Mouse (Mus musculus): Measurements from ENCODE around the gene 1700042G07Rik. TPM values are rescaled to one million over a fixed set of nuclear protein-coding genes. Genes with fewer than 3 reads are reported as not detected.
A peak's percentile ranks its signal among the peaks of the same experiment; 100 is the strongest.

The 1700042G07Rik gene
- total RNA-seq, 1 experiment from 2014 or later = not detected

DNA sequence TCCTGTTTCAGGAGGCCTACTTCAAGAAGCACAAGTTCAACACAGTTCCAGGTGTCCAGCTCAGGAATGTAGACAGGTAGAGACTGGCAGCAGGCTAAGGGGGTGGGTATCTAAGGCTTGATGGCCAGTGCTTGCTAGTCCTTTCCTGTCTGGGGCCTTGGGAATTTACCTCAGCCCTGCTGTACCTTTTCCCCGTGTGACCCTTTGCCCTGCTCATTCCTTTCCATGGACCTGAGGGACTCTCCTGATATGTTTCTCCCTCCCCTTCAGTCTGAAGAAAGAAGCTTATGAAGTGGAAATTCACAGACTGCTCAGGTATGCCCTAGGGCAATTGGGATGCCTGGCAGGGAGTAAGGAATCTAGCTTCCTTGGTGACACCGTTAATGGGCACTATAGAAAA lies 15.3 kb upstream of the 1700042G07Rik start:
- no peak for ATAC-seq (replicated peaks; ENCODE audit: insufficient number of reproducible peaks, low FRiP score, low TSS enrichment, poor library complexity, severe bottlenecking)

DNA sequence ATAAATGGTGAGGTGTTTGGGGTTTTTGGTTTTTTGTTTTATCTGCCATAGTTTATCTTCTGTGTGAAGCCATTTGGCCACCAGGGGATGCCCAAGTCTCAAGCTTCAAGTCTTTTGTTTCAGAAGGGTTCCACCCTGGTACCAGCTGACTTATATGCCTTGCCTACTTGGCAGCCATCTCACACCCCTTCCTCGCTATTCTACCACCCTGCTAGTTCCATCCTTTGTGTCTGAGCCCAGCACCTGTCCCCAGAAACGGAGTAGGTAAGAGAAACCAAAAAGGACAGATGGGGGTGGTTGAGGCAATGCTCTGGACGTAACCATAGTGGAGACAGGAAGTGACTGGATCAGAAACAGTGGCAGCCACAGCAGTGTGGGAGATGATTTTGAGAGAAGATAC lies 13.3 kb upstream of the 1700042G07Rik start:
- no peak for ATAC-seq (replicated peaks; ENCODE audit: insufficient number of reproducible peaks, low FRiP score, low TSS enrichment, poor library complexity, severe bottlenecking)

DNA sequence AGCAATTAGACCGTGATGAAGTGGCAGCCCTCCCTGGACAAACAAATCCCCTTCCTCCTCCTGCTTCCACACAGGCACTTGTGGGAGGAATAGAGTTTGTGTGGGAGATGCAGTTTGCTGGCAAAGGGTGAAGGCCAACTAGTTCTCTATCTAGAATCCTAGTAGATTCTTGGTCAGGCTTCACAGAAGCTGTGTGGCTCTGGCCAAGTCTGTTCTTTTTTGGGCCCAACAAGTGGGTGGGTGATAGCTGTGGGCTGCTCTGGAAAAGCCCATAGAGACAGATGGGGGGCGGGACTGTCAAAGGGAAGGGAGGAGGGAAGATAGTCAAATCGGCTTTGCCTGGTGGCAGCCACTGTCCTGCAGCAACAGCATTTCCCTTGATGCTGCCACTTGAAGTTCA lies 12.4 kb upstream of the 1700042G07Rik start:
- ATAC-seq (replicated peaks; ENCODE audit: insufficient number of reproducible peaks, low FRiP score, low TSS enrichment, poor library complexity, severe bottlenecking) = no peak

DNA sequence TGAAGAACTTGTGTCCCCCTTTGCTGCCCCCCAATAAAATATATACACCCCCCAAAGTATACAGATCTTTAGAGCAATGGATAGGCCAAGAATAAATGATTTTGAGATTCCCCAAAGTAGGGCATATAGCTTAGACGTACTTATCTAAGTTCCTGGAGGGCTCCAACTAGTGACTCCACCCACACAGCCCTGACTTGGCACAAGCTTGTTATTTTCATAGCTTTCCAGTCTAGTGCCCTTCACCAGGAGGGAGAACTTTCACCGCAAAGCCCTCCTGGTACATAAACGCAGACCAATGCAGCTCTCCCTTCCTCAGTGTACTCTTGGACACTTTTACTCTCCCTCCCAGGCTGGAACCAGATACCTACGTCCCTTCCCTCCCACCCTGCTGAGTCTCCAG lies 11.0 kb upstream of the 1700042G07Rik start:
- ATAC-seq (replicated peaks; ENCODE audit: insufficient number of reproducible peaks, low FRiP score, low TSS enrichment, poor library complexity, severe bottlenecking) = no peak

DNA sequence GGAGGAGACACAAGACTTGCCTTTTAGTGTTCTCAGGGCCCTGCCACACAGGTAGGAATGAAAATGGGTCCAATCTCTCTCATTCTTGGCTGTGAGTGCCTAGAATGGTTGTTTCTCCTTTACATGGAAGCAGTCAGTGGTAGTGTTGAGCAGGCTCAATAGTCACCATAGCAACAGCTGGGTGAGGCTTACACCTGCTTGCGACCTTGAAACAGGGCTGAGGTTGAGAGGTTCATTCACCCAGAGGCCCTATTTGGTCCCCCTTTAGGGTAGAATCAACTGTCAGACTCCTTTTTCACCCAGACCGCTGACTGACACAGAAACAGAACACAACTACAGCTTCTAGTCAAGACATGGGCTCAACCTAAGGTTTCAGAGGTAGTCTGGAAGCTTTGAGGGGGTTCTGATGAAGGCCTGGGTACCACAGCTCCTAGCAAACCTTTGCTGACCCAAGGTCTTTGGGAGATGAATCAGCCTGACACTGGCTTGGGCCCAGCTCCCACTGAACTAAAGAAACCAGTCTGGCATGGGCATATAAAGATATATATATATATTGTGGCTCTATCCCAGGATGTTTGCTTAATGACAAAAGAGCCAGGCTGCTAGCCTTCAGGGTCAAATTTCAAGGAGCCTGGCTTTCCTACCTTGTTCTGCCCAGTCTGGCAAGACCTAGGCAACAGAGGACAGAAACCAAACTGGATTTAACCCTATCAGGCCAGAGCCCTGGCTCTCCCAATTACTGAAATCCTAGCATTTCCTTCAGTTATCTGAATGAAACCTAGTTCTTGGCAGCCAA lies 8.2 kb upstream of the 1700042G07Rik start:
- ATAC-seq (replicated peaks; ENCODE audit: insufficient number of reproducible peaks, low FRiP score, low TSS enrichment, poor library complexity, severe bottlenecking) = no peak

DNA sequence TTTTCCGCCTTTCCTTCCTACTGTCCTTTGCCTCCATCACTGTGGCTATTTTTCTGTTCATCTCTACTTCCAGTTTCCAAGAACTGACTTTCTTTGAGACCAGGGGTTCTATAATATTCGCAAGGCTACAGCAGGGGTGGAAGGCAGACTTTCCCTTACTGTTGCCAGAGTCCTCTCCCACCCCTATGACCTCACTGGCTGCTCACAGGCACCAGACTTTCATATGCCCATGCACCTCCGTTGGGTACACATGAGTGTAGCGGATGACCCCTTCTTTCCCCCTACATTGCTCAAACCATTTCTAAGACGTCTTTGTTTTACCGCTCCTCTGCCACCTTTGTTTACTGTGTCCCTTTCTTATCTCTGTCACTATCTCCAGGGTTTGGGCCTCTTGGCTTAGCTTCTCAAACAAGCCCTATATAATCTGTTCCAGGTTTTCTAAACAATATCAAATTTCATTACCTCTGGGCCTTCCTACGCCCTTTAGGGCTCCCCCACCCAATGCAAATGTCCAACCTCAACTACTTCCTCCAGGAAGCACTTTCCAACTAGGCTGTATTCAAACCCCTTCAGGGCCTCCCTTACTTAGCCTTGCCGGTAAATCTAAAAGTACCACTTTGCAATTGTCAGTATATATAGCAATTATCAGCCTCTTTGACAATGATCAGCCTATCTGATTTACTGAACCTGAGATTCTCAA lies 7.3 kb upstream of the 1700042G07Rik start:
- no peak for ATAC-seq (replicated peaks; ENCODE audit: insufficient number of reproducible peaks, low FRiP score, low TSS enrichment, poor library complexity, severe bottlenecking)

DNA sequence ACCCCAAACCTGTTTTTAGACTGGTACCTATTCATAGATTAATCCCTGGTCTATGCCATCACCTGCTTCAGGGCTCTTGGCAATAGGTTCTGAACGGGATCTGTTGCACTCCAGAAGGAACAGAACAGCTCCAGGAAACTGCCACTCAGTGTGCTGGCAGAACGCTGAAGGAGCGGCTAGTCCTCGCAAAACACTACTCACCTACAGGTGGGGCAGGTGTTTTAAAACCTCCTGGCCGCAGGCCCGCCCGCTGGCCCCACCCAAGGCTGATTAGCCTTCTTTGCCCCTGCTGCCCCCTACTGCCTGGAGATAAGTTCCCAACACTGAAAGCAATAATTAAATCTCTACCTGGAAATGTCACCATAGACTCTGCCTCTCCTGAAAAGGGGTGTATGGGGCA lies 5.8 kb upstream of the 1700042G07Rik start, which contains the start of gene Tspan1:
Gene Tspan1 (minus strand): TSS at position 198 of the 400 bp plus-strand sequence.
- ATAC-seq (replicated peaks; ENCODE audit: insufficient number of reproducible peaks, low FRiP score, low TSS enrichment, poor library complexity, severe bottlenecking) = no peak

DNA sequence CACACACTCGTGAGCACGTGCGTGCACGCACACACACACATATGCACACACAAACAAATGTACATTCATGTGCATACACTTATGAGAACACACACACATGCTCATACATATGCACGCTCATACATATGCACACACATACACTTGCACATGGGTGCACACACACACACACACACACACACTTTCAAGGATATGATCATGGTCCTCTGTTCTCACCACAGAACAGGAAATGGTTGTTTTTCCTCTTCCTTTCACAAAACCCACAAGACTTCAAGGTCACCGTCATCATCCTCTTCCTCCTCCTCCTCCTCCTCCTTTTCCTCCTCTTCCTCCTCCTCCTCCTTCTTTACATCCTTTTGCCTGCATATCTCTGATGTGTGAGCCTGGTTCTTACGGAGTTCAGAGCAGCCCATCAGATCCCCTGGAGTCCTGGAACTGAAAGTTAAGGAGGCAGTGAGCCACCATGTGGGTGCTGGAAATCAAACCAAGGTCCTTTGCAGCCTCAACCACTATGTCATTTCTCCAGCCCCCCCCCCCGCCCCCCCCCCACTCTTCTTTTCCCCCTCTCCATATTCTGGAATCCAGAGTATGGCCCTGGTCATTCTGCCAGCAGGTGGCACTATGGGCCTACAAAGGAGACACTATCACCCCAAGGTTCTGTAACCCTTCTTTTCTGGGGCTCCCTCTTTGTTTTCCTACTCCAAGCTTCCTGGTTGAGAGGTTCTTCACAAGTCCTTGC lies 4.4 kb upstream of the 1700042G07Rik start:
- 0 out of 2 replicates have a peak, but pooled peaks have one; percentile 68 for ATAC-seq (replicated peaks; ENCODE audit: insufficient number of reproducible peaks, low FRiP score, low TSS enrichment, poor library complexity, severe bottlenecking)

DNA sequence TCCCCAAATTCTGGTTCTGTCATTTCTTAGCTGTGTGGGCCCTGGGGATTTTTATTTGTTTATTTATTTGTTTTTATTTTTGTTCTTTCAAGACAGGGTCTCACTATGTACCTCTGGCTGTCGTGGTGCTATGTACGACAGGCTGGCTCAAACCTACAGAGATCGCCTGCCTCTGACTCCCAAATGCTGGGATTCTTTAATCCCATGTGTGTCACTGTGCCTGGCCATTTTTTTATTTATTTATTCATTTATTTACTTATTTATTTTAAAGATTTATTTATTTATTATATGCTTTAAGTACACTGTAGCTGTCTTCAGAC lies 3.9 kb upstream of the 1700042G07Rik start:
- ATAC-seq (replicated peaks; ENCODE audit: insufficient number of reproducible peaks, low FRiP score, low TSS enrichment, poor library complexity, severe bottlenecking) = no peak

DNA sequence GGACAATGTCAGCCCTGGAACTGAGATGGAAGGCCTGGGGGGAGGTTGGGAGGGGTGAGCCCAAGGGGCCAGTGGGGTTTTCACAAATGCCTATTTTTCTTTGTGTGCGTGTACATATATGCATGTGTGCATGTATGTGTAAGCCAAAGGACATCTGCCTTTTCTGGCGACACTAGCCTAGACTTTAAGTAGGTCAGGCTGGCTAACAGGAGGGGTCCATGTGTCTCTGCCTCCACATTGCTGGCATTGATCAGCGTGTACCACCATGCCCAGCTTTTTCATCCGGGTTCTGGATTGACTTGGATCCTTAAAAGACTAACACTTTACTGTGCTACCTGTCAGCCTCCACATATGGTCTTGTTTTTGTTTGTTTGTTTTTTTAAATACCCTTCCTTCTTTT lies 580 bp downstream of the 1700042G07Rik start:
- no peak for ATAC-seq (replicated peaks; ENCODE audit: insufficient number of reproducible peaks, low FRiP score, low TSS enrichment, poor library complexity, severe bottlenecking)

DNA sequence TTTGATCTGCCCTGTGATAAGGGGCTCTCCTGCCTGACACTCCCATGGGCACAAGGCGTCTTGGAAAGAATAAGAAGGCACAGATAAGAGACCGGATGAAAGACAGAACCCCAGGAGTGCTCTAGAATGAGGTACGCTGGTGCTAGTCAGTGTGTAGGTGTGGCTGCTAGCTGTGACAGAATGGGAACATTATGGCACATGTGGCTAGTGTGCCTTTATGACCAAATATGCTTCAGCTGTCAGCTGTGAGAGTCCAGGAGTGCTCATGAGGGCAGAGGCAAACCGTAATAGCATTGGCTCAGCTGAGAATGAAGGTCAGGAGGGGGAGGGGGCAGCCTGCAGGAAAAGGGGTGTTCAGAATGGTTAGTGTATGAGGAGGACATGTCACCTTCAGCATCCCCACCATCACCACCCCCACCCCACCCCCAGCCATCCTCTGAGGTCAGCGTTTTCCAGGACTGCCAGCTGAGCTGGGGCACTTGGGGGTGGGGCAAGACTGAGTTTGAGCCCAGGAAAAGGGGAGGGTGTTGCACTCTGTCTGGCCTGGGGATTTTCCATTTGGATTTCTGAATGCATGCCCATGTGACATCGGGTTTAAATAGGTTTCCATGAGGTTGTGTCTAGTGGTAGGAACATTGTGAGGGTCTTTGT lies 1.4 kb downstream of the 1700042G07Rik start:
- ATAC-seq (replicated peaks; ENCODE audit: insufficient number of reproducible peaks, low FRiP score, low TSS enrichment, poor library complexity, severe bottlenecking) = no peak

DNA sequence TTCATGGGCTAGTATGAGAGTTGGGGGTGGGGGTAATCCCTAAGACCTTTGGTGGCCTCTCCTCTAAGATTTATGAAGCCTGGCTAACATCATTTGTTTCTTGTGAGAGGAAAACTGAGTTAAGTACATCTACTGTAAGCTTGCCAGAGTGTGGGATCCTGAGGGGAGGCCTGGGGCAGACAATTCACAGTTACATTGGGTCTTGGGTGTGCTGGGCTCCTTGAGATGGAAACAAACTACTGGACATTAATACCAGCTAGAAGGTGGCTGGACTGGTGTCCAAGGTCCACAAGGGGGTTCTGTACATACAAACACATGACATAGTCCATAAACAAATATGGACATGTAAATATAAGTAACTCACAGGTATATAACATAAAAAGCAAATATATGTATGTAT lies 2.0 kb downstream of the 1700042G07Rik start:
- no peak for ATAC-seq (replicated peaks; ENCODE audit: insufficient number of reproducible peaks, low FRiP score, low TSS enrichment, poor library complexity, severe bottlenecking)

DNA sequence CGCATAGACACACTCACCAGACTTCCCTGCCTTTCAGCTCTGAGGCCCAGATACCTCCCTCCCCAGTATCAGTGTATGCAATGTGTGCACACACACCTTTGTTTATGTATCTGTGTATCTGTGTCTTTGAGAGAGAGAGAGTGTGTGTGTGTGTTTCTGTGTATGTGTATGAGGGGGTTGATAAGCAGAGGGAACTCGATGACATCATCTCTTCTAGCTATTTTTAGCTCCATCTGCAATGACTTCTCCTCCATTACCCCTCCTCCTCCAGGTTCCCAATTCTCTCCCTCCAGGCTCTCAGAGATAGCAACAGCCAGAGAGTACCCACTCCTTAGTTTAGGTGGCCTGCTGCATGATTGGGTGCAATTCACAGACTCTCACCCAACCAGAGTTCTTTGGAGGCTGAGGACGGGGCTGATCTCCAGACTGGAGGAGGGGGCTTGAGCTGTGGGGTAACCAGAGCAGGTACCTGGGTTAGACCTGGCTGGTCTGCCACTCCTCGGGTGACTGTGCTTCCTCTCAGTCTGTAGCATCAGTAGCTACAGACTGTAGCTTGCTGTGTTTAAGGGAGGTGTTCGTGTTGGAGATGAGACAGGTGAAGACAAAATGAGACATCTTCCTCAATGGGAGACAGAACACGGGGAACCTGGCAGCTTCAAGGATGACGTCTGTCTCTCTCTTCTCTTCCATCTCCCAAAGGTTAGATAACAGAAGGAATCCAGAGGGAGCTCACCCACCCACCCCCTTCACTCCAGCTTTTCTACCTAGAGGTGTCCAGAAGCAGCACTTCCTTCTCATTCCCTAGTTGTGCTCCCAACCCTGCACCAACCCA lies 2.8 kb downstream of the 1700042G07Rik start:
- ATAC-seq (replicated peaks; ENCODE audit: insufficient number of reproducible peaks, low FRiP score, low TSS enrichment, poor library complexity, severe bottlenecking) = no peak

DNA sequence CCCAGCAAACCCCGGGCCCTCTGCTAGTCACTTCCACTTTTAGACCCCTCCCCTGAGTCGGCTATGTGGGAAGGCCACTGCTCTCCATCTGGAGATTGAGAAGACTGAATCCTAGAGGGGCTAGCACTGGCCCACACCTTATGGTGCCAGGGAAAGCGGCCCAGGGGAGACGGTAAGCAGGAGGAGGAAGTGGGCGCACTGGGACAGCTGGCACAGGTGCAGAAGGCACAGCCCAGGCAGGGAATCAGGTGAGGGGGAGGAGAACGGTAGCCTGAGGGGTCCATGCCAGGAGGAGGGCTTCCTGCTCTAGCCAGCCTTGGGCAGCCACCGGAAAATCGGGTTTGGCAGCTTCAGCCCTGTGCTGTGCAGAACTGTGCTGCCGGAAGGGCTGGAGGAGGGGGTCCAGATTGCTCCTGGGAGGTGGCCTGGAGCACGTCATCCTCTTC lies 3.4 kb downstream of the 1700042G07Rik start:
- ATAC-seq (replicated peaks; ENCODE audit: insufficient number of reproducible peaks, low FRiP score, low TSS enrichment, poor library complexity, severe bottlenecking) = no peak; the same call in 1 of the 2 replicates

DNA sequence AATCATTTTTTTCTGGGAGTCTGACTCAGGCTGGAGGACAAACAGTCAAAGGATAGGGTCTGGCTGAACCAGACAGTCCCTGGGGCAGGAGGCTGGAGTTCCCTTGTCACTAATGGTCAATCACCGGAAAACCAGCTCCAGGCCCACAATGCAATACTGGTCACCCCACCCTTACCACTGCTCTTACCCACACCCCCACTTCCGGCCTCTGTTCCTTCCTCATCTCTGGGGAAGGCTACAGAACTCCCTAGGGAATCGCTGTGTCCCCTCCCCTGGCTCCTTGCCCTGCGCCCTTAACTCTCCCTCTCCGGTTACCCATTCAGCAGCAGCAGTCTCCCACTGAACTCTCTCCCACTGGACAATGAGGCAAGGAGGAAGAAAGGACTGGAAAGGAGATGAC lies 4.0 kb downstream of the 1700042G07Rik start:
- no peak; the same call in 1 of the 2 replicates for ATAC-seq (replicated peaks; ENCODE audit: insufficient number of reproducible peaks, low FRiP score, low TSS enrichment, poor library complexity, severe bottlenecking)

DNA sequence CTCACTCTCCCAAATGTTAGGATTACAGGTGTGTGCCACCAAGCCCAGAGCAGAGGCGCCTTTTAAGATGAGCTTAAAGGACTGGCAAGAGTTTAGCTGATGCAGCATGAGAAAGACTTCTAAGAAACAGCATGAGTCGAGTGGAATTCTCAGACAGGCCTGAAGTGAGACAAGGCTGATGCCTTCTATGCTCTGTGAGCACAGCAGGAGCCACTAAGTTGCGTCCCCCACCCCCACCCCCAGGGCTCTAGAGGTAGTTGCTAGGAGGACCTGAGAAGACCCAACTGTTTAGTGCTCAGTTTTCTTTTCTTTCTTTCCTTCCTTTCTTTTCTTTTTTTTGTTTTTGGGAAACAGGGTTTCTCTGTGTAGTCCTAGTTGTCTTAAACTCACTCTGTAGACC lies 8.9 kb downstream of the 1700042G07Rik start:
- no peak for ATAC-seq (replicated peaks; ENCODE audit: insufficient number of reproducible peaks, low FRiP score, low TSS enrichment, poor library complexity, severe bottlenecking)

DNA sequence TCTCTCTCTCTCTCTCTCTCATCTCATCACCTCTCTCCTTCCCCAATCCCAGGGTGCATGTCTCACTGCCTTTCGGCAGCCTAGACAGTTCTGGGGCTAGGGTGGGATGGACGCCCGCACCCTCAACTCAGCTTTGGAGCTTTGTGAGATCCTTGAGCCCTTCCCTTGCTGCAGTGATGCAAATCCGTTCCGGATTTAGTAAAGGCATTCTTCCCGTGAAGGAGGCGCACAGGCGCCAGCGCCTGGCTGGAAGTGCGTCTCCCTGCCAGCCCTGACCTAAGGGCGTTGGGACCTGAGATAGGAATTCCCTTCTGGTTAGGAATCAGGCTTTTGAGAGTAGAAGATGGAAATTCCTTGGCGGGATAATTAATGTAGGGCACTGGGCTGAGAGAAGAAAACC lies 9.6 kb downstream of the 1700042G07Rik start:
- no peak for ATAC-seq (replicated peaks; ENCODE audit: insufficient number of reproducible peaks, low FRiP score, low TSS enrichment, poor library complexity, severe bottlenecking)

DNA sequence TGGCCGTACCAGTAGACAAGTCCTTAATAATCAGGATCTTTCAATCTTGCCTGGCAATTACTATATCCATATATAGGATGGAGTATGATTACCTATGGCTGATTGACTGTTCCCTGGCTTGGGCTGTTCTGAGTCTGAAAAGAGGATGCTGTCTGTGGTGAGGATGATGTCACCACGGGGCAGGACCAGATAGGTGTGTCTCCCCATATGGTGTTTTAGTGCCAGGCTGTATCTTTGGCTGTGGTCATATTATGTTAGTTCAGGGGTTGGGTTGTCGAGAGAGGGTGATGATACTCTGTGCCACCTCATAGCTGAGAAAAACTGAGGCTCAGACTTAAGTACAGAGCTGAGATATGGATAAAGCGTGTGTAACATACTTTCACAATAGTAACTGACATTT lies 11.9 kb downstream of the 1700042G07Rik start:
- peak; percentile 50; the same call in 1 of the 2 replicates for ATAC-seq (replicated peaks; ENCODE audit: insufficient number of reproducible peaks, low FRiP score, low TSS enrichment, poor library complexity, severe bottlenecking)
